Mouse (Mus musculus) MEL (cell line): ENCODE results near the gene Rpp25. TPM values are rescaled to one million over a fixed set of nuclear protein-coding genes. Genes with fewer than 3 reads are reported as not detected.

Experiments used
- DNase-seq: peaks from one replicate; pipeline ENCODE4 v3.0.0; 2011; ENCODE audit warnings: low read depth, low spot score
- H3K27ac ChIP-seq: 2 replicates; pipeline ENCODE4 v1.5.1; 2012; ENCODE audit warnings: low read depth, mild to moderate bottlenecking, control low read depth, low read length, moderate library complexity; ENCODE audit not compliant: control insufficient read depth
- H3K27me3 ChIP-seq, 2 experiments: fragments of 150-350 bp in 1 of 2; sonication (generic) in 1 of 2; 2 replicates each; pipeline ENCODE4 v1.6.1; 2012; ENCODE audit warnings: low read length in 2 of 2, mild to moderate bottlenecking in 2 of 2, improper control_type of control experiment in 1 of 2, moderate library complexity in 1 of 2; ENCODE audit not compliant: insufficient read depth in 2 of 2, control insufficient read depth in 1 of 2
- H3K36me3 ChIP-seq, 2 experiments: 2 replicates each; pipeline ENCODE4 v1.6.1; 2012 to 2014; ENCODE audit warnings: low read length in 2 of 2, improper control_type of control experiment in 1 of 2, inconsistent platforms in 1 of 2, mild to moderate bottlenecking in 1 of 2; ENCODE audit not compliant: insufficient read depth in 2 of 2, control insufficient read depth in 1 of 2
- H3K4me1 ChIP-seq, 2 experiments: fragments of 150-350 bp in 1 of 2; sonication (generic) in 1 of 2; 2 replicates each; pipeline ENCODE4 v1.6.1; 2012; ENCODE audit warnings: low read length in 2 of 2, improper control_type of control experiment in 1 of 2, mild to moderate bottlenecking in 1 of 2; ENCODE audit not compliant: insufficient read depth in 2 of 2, control insufficient read depth in 1 of 2
- H3K4me3 ChIP-seq, 2 experiments: fragments of 150-350 bp in 1 of 2; sonication (generic) in 1 of 2; 2 replicates each; pipeline ENCODE4 v1.5.1; 2012; ENCODE audit warnings: low read depth in 2 of 2, low read length in 2 of 2, mild to moderate bottlenecking in 2 of 2, moderate library complexity in 2 of 2, control low read depth in 1 of 2, improper control_type of control experiment in 1 of 2; ENCODE audit not compliant: control insufficient read depth in 1 of 2, insufficient read depth in 1 of 2
- H3K79me2 ChIP-seq: 2 replicates; pipeline ENCODE4 v1.6.1; 2012; ENCODE audit warnings: mild to moderate bottlenecking, low read length, moderate library complexity; ENCODE audit not compliant: control insufficient read depth, poor library complexity, insufficient read depth
- H3K9ac ChIP-seq: 2 replicates; pipeline ENCODE4 v1.6.1; 2012; ENCODE audit warnings: low read depth, mild to moderate bottlenecking, control low read depth, low read length, moderate library complexity; ENCODE audit not compliant: control insufficient read depth, poor library complexity, severe bottlenecking
- H3K9me3 ChIP-seq: fragments of 150-350 bp; sonication (generic); replicated peaks from 2 replicates; pipeline ENCODE4 v1.6.1; 2012; ENCODE audit warnings: mild to moderate bottlenecking, low read length, improper control_type of control experiment, moderate library complexity; ENCODE audit not compliant: insufficient read depth
- BHLHE40 ChIP-seq: IDR thresholded peaks from 2 replicates; pipeline ENCODE4 v1.6.1; 2012; ENCODE audit warnings: low read depth, mild to moderate bottlenecking, inconsistent platforms, low read length, improper control_type of control experiment, borderline replicate concordance
- CHD1 ChIP-seq: IDR thresholded peaks from 2 replicates; pipeline ENCODE4 v1.6.1; 2012; ENCODE audit warnings: low read depth, mild to moderate bottlenecking, inconsistent platforms, low read length, improper control_type of control experiment
- CTCF ChIP-seq, 3 experiments: IDR thresholded peaks in 2 of 3; conservative IDR thresholded peaks in 1 of 3; 2 replicates each; pipeline ENCODE4 v1.5.1; 2011 to 2012; ENCODE audit warnings: low read length in 3 of 3, low read depth in 2 of 3, mild to moderate bottlenecking in 2 of 3, improper control_type of control experiment in 1 of 3, inconsistent platforms in 1 of 3, mixed read lengths in 1 of 3, moderate library complexity in 1 of 3; ENCODE audit not compliant: control insufficient read depth in 1 of 3, insufficient read depth in 1 of 3, poor library complexity in 1 of 3, severe bottlenecking in 1 of 3
- ETS1 ChIP-seq: IDR thresholded peaks from 2 replicates; pipeline ENCODE4 v1.6.1; 2012; ENCODE audit warnings: low read depth, mild to moderate bottlenecking, inconsistent platforms, low read length, improper control_type of control experiment, moderate library complexity
- GATA1 ChIP-seq: IDR thresholded peaks from 2 replicates; pipeline ENCODE4 v1.6.1; 2011; ENCODE audit warnings: low read depth, low read length, improper control_type of control experiment
- KAT2A ChIP-seq: conservative IDR thresholded peaks from 2 replicates; pipeline ENCODE4 v1.6.1; 2012; ENCODE audit warnings: low read depth, low read length, improper control_type of control experiment, inconsistent platforms
- MAZ ChIP-seq: IDR thresholded peaks from 2 replicates; pipeline ENCODE4 v1.6.1; 2012; ENCODE audit warnings: low read depth, mild to moderate bottlenecking, inconsistent platforms, low read length, improper control_type of control experiment
- MXI1 ChIP-seq: IDR thresholded peaks from 2 replicates; pipeline ENCODE4 v1.6.1; 2011; ENCODE audit warnings: mild to moderate bottlenecking, low read depth, low read length, improper control_type of control experiment
- MYB ChIP-seq: IDR thresholded peaks from 2 replicates; pipeline ENCODE4 v1.6.1; 2011; ENCODE audit warnings: mild to moderate bottlenecking, low read depth, low read length, improper control_type of control experiment
- POLR2A ChIP-seq, 2 experiments: IDR thresholded peaks; 2 replicates each; pipeline ENCODE4 v1.6.1; 2011 to 2012; ENCODE audit warnings: low read length in 2 of 2, mild to moderate bottlenecking in 2 of 2, control low read depth in 1 of 2, improper control_type of control experiment in 1 of 2, low read depth in 1 of 2, moderate library complexity in 1 of 2; ENCODE audit not compliant: control insufficient read depth in 1 of 2, insufficient read depth in 1 of 2, poor library complexity in 1 of 2
- POLR2AphosphoS2 ChIP-seq: IDR thresholded peaks from 2 replicates; pipeline ENCODE4 v1.6.1; 2011; ENCODE audit warnings: low read length, improper control_type of control experiment
- POLR2AphosphoS5 ChIP-seq: IDR thresholded peaks from 2 replicates; pipeline ENCODE4 v1.6.1; 2012; ENCODE audit warnings: low read depth, borderline replicate concordance, mild to moderate bottlenecking, inconsistent platforms, low read length, moderate library complexity, mixed read lengths
- RAD21 ChIP-seq: IDR thresholded peaks from 2 replicates; pipeline ENCODE4 v1.6.1; 2011; ENCODE audit warnings: mild to moderate bottlenecking, low read depth, low read length, improper control_type of control experiment
- RCOR1 ChIP-seq: IDR thresholded peaks from 2 replicates; pipeline ENCODE4 v1.6.1; 2012; ENCODE audit warnings: low read depth, mild to moderate bottlenecking, inconsistent platforms, low read length, improper control_type of control experiment
- SIN3A ChIP-seq: IDR thresholded peaks from 2 replicates; pipeline ENCODE4 v1.6.1; 2012; ENCODE audit warnings: low read length, improper control_type of control experiment, inconsistent platforms
- SMC3 ChIP-seq: IDR thresholded peaks from 2 replicates; pipeline ENCODE4 v1.6.1; 2011; ENCODE audit warnings: low read depth, low read length, improper control_type of control experiment
- TAL1 ChIP-seq: IDR thresholded peaks from 2 replicates; pipeline ENCODE4 v1.6.1; 2012; ENCODE audit warnings: mild to moderate bottlenecking, inconsistent platforms, low read length, moderate library complexity, mixed read lengths
- TBP ChIP-seq: IDR thresholded peaks from 2 replicates; pipeline ENCODE4 v1.8.0; 2011; ENCODE audit warnings: low read depth, low read length, improper control_type of control experiment
- TCF12 ChIP-seq: IDR thresholded peaks from 2 replicates; pipeline ENCODE4 v1.6.1; 2014; ENCODE audit warnings: low read depth, mild to moderate bottlenecking, inconsistent platforms, low read length, improper control_type of control experiment, moderate library complexity
- USF1 ChIP-seq: IDR thresholded peaks from 2 replicates; pipeline ENCODE4 v1.6.1; 2014; ENCODE audit warnings: low read depth, mild to moderate bottlenecking, inconsistent platforms, low read length, improper control_type of control experiment, moderate library complexity
- USF2 ChIP-seq, 2 experiments: IDR thresholded peaks; 2 replicates each; pipeline ENCODE4 v1.6.1; 2011 to 2012; ENCODE audit warnings: improper control_type of control experiment in 2 of 2, low read length in 2 of 2, borderline replicate concordance in 1 of 2, inconsistent platforms in 1 of 2, low read depth in 1 of 2, mild to moderate bottlenecking in 1 of 2; ENCODE audit not compliant: insufficient read depth in 1 of 2
- ZC3H11A ChIP-seq: IDR thresholded peaks from 2 replicates; pipeline ENCODE4 v1.6.1; 2012; ENCODE audit warnings: low read depth, mild to moderate bottlenecking, inconsistent platforms, low read length, improper control_type of control experiment
- ZKSCAN1 ChIP-seq: IDR thresholded peaks from 2 replicates; pipeline ENCODE4 v1.6.1; 2012; ENCODE audit warnings: low read depth, mild to moderate bottlenecking, inconsistent platforms, low read length, improper control_type of control experiment, moderate library complexity
- ZMIZ1 ChIP-seq: IDR thresholded peaks from 2 replicates; pipeline ENCODE4 v1.6.1; 2012; ENCODE audit warnings: low read depth, mild to moderate bottlenecking, inconsistent platforms, low read length, improper control_type of control experiment, moderate library complexity
- polyA plus RNA-seq, 2 experiments: library from polyadenylated mRNA; stranded (reverse) in 1 of 2; unstranded in 1 of 2; fragments of >175 nt in 1 of 2; fragments of >200 nt in 1 of 2; gene quantifications; 2 replicates each; pipeline versions ENCODE4 v1.2.1 to v1.2.4; 2012; ENCODE audit warnings: low replicate concordance in 2 of 2, low read depth in 1 of 2; ENCODE audit not compliant: insufficient read length in 2 of 2, insufficient read depth in 1 of 2, missing spikeins in 1 of 2
- total RNA-seq: library from RNA; depleted of rRNA; stranded (reverse); fragments of 300-350 nt; gene quantifications from 2 replicates; pipeline ENCODE4 v1.2.3, GENCODE M21; 2012

Rpp25 gene
- total and polyA plus RNA-seq, 3 experiments = 0.12 to 0.68 TPM; not detected in 1

GRCm38 (mm10) chr9:57523754-57524153 lies 19.9 kb downstream of the Rpp25 start (continued):
- TF ChIP-seq KAT2A = no peak
- no peak for TF ChIP-seq POLR2AphosphoS5
- no peak for TF ChIP-seq ETS1
- peak; percentile 54 for TF ChIP-seq SMC3
- TF ChIP-seq TAL1 = no peak
- no peak for TF ChIP-seq USF2 (IDR thresholded peaks at IDR 0.05; ENCODE audit: borderline replicate concordance in 1 of 2, insufficient read depth in 1 of 2, low read depth in 1 of 2, low read length in 2 of 2)
- TF ChIP-seq POLR2AphosphoS2 = no peak
- TF ChIP-seq ZKSCAN1 = no peak
- peak; percentile 74 for TF ChIP-seq SIN3A
- no peak for TF ChIP-seq TBP
- TF ChIP-seq ZC3H11A = peak; percentile 39; the same call in 1 of the 2 replicates
- TF ChIP-seq MAZ = no peak
- TF ChIP-seq GATA1 = no peak
- TF ChIP-seq ZMIZ1 = no peak
- TF ChIP-seq RCOR1 = no peak
- no peak for TF ChIP-seq MYB
- TF ChIP-seq CTCF (IDR thresholded peaks at IDR 0.05 in 2 of 3, conservative IDR thresholded peaks at IDR 0.05 in 1 of 3; ENCODE audit: control insufficient read depth in 1 of 3, insufficient read depth in 1 of 3, low read depth in 2 of 3, low read length in 3 of 3, poor library complexity in 1 of 3, severe bottlenecking in 1 of 3) = peak in 2 of 3 experiments; percentile 50 to 69; a peak in 4 of 6 replicates
- peak; percentile 47 for TF ChIP-seq RAD21
- TF ChIP-seq USF1 = no peak
- no peak for TF ChIP-seq POLR2A (IDR thresholded peaks at IDR 0.05; ENCODE audit: control insufficient read depth in 1 of 2, insufficient read depth in 1 of 2, low read depth in 1 of 2, low read length in 2 of 2, poor library complexity in 1 of 2)
- no peak for TF ChIP-seq MXI1
- TF ChIP-seq BHLHE40 = no peak

GRCm38 (mm10) chr9:57524439-57524838 lies 20.6 kb downstream of the Rpp25 start:
- Histone ChIP-seq H3K79me2 (peaks cover 71% of the 10 kb centered on the region), H3K27ac (no peak overlapping the region), H3K9ac (peak overlapping the region; percentile 28; the same call in 1 of the 2 replicates), H3K9me3 (no peaks in the 10 kb centered on the region), H3K27me3 (no peaks in the 10 kb centered on the region), H3K4me3 (peak overlapping the region in 1 of 2 experiments; percentile 25; a peak in 1 of 4 replicates), H3K4me1 (peaks cover 9 to 12% of the 10 kb centered on the region in 2 experiments), H3K36me3 (peaks cover 7 to 38% of the 10 kb centered on the region in 2 experiments)
- TF ChIP-seq TCF12 (no peak), CHD1 (no peak)
- no peak for DNase-seq
